Mouse (Mus musculus) stomach, postnatal 0 days (tissue): ENCODE data around the gene Zfp637. TPM values are rescaled to one million over a fixed set of nuclear protein-coding genes. Genes with fewer than 3 reads are reported as not detected.

ENCODE experiments used
- ATAC-seq: fragments of 200-750 bp; cut with Nextera tagmentation; 2 replicates; pipeline ENCODE4 v1.8.0; 2017; ENCODE audit not compliant: low FRiP score, low TSS enrichment
- DNase-seq: peaks from one replicate; pipeline ENCODE4 v3.0.0-alpha.2; 2016; ENCODE audit warnings: low spot score
- H3K27ac ChIP-seq: fragments of 300-500 bp; sonication (generic); replicated peaks from 2 replicates; pipeline ENCODE4 v1.5.1; 2014; ENCODE audit warnings: mild to moderate bottlenecking, control low read depth
- H3K27me3 ChIP-seq: fragments of 300-500 bp; sonication (generic); 2 replicates; pipeline ENCODE4 v1.6.1; 2014; ENCODE audit warnings: low read length; ENCODE audit not compliant: control insufficient read depth, insufficient read depth
- H3K36me3 ChIP-seq: fragments of 300-500 bp; sonication (generic); 2 replicates; pipeline ENCODE4 v1.6.1; 2014; ENCODE audit warnings: low read length, mixed read lengths; ENCODE audit not compliant: control insufficient read depth, insufficient read depth
- H3K4me1 ChIP-seq: fragments of 300-500 bp; sonication (generic); replicated peaks from 2 replicates; pipeline ENCODE4 v1.6.1; 2014; ENCODE audit warnings: antibody characterized with exemption; ENCODE audit not compliant: control insufficient read depth, insufficient read depth
- H3K4me2 ChIP-seq: fragments of 300-500 bp; sonication (generic); replicated peaks from 2 replicates; pipeline ENCODE4 v1.6.1; 2014; ENCODE audit warnings: low read depth, mild to moderate bottlenecking, control low read depth, moderate library complexity
- H3K4me3 ChIP-seq: fragments of 300-500 bp; sonication (generic); 2 replicates; pipeline ENCODE4 v1.5.1; 2014; ENCODE audit warnings: low read depth, low read length, control low read depth
- H3K9ac ChIP-seq: fragments of 300-500 bp; sonication (generic); 2 replicates; pipeline ENCODE4 v1.6.1; 2014; ENCODE audit warnings: mild to moderate bottlenecking, low read length, control low read depth, mixed read lengths
- H3K9me3 ChIP-seq: fragments of 300-500 bp; sonication (generic); 2 replicates; pipeline ENCODE4 v1.6.1; 2016; ENCODE audit warnings: low read length; ENCODE audit not compliant: control insufficient read depth
- CTCF ChIP-seq: IDR thresholded peaks from 2 replicates; pipeline ENCODE4 v1.5.1; 2016; ENCODE audit warnings: antibody characterized with exemption, low read depth, mild to moderate bottlenecking, moderate library complexity
- EP300 ChIP-seq: optimal IDR thresholded peaks from 2 replicates; pipeline ENCODE3; 2016; ENCODE audit warnings: antibody characterized with exemption
- WGBS: fragments of 180-500 bp; shearing (Covaris S2); extraction: QIAGEN DNeasy Blood & Tissue Kit; methylation state at CpG from one replicate; pipeline ENCODE4 v1.1.7; 2014; 5-methylcytosine and 5-hydroxymethylcytosine counted together
- polyA plus RNA-seq: library from polyadenylated mRNA; unstranded; fragments of >200 nt; fragmentation: Nextera tagmentation; extraction: Ambion mirVana; gene quantifications from 2 replicates; pipeline ENCODE4 v1.2.1, GENCODE M21; 2015

Zfp637 gene
- polyA plus RNA-seq, 1 experiment from 2014 or later, result 59.2 TPM

DNA sequence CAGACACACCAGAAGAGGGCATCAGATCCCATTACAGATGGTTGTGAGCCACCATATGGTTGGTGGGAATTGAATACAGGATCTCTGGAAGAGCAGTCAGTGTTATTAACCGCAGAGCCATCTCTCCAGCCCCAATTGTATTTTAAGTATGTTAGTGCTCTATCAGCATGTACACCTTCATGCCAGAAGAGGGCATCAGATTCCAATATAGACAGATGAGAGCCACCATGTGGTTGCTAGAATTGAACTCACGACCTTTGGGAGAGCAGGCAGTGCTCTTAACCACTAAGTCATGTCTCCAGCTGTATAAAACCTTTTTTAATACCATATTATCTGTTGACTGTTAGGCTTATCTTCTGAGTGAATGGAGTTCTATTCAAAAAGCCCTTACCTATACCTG, 10.8 kb downstream of the Zfp637 start:
- WGBS, result 77% methylated on average over 2 of the region's 2 CpGs
- Histone ChIP-seq H3K36me3 (peaks cover 5% of the 10 kb centered on the region; the same call in 1 of the 2 replicates), H3K27me3 (no peaks in the 10 kb centered on the region), H3K4me1 (no peaks in the 10 kb centered on the region), H3K9me3 (no peaks in the 10 kb centered on the region), H3K27ac (no peak overlapping the region), H3K4me3 (no peak overlapping the region), H3K9ac (no peak overlapping the region), H3K4me2 (no peak overlapping the region)
- ATAC-seq (no peak), DNase-seq (no peak)
- peak; percentile 55 for TF ChIP-seq CTCF
- no peak for TF ChIP-seq EP300

GRCm38 (mm10) chr6:117857990-117858389, 17.0 kb downstream of the Zfp637 start:
- DNase-seq (no peak), ATAC-seq (no peak)
- no peak overlapping the region for H3K4me2 ChIP-seq
- H3K4me1 ChIP-seq, result 0 out of 2 replicates have a peak, but pooled peaks cover 1% of the 10 kb centered on the region
- no peak overlapping the region for H3K9ac ChIP-seq
- H3K9me3 ChIP-seq, result no peaks in the 10 kb centered on the region
- no peaks in the 10 kb centered on the region for H3K27me3 ChIP-seq
- no peak overlapping the region for H3K27ac ChIP-seq
- H3K4me3 ChIP-seq, result no peak overlapping the region
- TF ChIP-seq EP300 (no peak), CTCF (peak; percentile 63)
- WGBS, result 60% methylated on average over 1 of the region's 1 CpGs
- H3K36me3 ChIP-seq, result no peaks in the 10 kb centered on the region

DNA sequence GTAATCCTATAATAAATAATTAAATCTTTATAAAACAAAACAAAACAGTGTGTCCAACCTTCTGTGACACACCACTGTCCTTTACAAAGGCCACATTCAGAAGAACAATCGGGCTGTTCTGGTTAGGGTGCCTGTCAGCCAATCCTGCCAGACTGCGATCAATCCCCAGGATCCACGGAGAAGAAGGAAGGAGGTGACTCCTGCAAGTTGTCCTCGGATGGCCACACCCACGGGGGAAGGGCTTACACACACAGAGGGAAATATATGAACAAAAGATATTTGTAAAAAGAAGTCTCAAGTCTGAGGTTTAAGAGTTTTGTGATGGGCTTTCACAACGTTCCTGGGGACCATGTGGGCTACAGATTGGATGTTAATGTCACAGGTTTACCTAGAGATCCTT, 20.9 kb downstream of the Zfp637 start, which contains the start of gene Zfp239:
Zfp239 (plus strand) TSS at position 253 of the 400 bp plus-strand sequence.
- TF ChIP-seq EP300 (no peak), CTCF (no peak)
- Histone ChIP-seq H3K4me2 (peak within 1 kb of the TSS; percentile 95), H3K4me3 (peak within 1 kb of the TSS; percentile 65), H3K27me3 (no peaks in the 10 kb centered on the region), H3K36me3 (no peaks in the 10 kb centered on the region), H3K27ac (no peak within 1 kb of the TSS), H3K9me3 (no peaks in the 10 kb centered on the region), H3K9ac (peak within 1 kb of the TSS; percentile 61), H3K4me1 (0 out of 2 replicates have a peak, but pooled peaks cover 2% of the 10 kb centered on the region)
- WGBS, result 45% methylated on average over 6 of the region's 6 CpGs
- ATAC-seq (no peak), DNase-seq (no peak)

- Histone ChIP-seq H3K36me3 (no peaks in the 10 kb centered on the region), H3K4me2 (peak overlapping the region; percentile 95), H3K4me3 (peak overlapping the region; percentile 65; the same call in 1 of the 2 replicates), H3K9me3 (no peaks in the 10 kb centered on the region), H3K27me3 (no peaks in the 10 kb centered on the region), H3K4me1 (0 out of 2 replicates have a peak, but pooled peaks cover 2% of the 10 kb centered on the region), H3K9ac (no peak overlapping the region), H3K27ac (no peak overlapping the region)
- ATAC-seq (no peak), DNase-seq (no peak)
- no peak for TF ChIP-seq CTCF
- no peak for TF ChIP-seq EP300
- whole genome bisulfite sequencing, result 72% methylated on average over 8 of the region's 8 CpGs
Observed at GRCm38 (mm10) chr6:117862465-117862864, 21.5 kb downstream of the Zfp637 start.

- peak; percentile 67 for ATAC-seq
- Histone ChIP-seq H3K9ac (peak overlapping the region; percentile 61), H3K4me3 (peak overlapping the region; percentile 65), H3K4me2 (peak overlapping the region; percentile 95), H3K36me3 (no peaks in the 10 kb centered on the region), H3K4me1 (0 out of 2 replicates have a peak, but pooled peaks cover 2% of the 10 kb centered on the region), H3K9me3 (no peaks in the 10 kb centered on the region), H3K27ac (no peak overlapping the region), H3K27me3 (no peaks in the 10 kb centered on the region)
- no peak for TF ChIP-seq CTCF
- under 1% methylated on average over 26 of the region's 26 CpGs for WGBS
- peak; percentile 48 for DNase-seq
Observed at GRCm38 (mm10) chr6:117862899-117863620, 22.1 kb downstream of the Zfp637 start.

- no peak for ATAC-seq
- 92% methylated on average over 8 of the region's 8 CpGs for WGBS
- TF ChIP-seq EP300 (no peak), CTCF (no peak)
- H3K36me3 ChIP-seq, result no peaks in the 10 kb centered on the region
- 0 out of 2 replicates have a peak, but pooled peaks cover 2% of the 10 kb centered on the region for H3K4me1 ChIP-seq
- H3K4me2 ChIP-seq, result no peak overlapping the region
- H3K4me3 ChIP-seq, result no peak overlapping the region
- no peak overlapping the region for H3K9ac ChIP-seq
- DNase-seq, result no peak
- H3K9me3 ChIP-seq, result no peaks in the 10 kb centered on the region
- no peaks in the 10 kb centered on the region for H3K27me3 ChIP-seq
- H3K27ac ChIP-seq, result no peak overlapping the region
Observed at GRCm38 (mm10) chr6:117863751-117864150, 22.8 kb downstream of the Zfp637 start.
